Mouse (Mus musculus) left cerebral cortex, adult 2 months (tissue): ENCODE measurements around the gene Dlx3. TPM values are rescaled to one million over a fixed set of nuclear protein-coding genes. Genes with fewer than 3 reads are reported as not detected.
A peak's percentile ranks its signal among the peaks of the same experiment; 100 is the strongest.

Source experiments
- DNase-seq, 2 experiments: peaks; one replicate each; pipeline ENCODE4 v3.0.0; 2021 to 2022; ENCODE audit warnings: low spot score in 2 of 2, mixed read lengths in 1 of 2; ENCODE audit errors: extremely low spot score in 1 of 2
- H3K27ac ChIP-seq: fragments of 200-600 bp; 2 replicates; pipeline ENCODE4 v1.8.1; 2022
- H3K4me3 ChIP-seq: fragments of 200-600 bp; 2 replicates; pipeline ENCODE4 v1.8.1; 2022
- CTCF ChIP-seq: fragments of 200-600 bp; IDR thresholded peaks from 2 replicates; pipeline ENCODE4 v1.8.1; 2022; ENCODE audit warnings: antibody characterized with exemption, mild to moderate bottlenecking, moderate library complexity
- intact Hi-C: fragments of 180-260 bp; cut with DNase I; formaldehyde crosslinking; loops from one replicate; pipeline ENCODE4 v1.15.1; 2025
- total RNA-seq, 2 experiments: library from RNA; stranded (reverse); gene quantifications; 2 replicates each; pipeline ENCODE4 v1.2.3; 2021

The Dlx3 gene
- total RNA-seq, 2 experiments from 2014 or later: not detected

GRCm38 (mm10) chr11:95149462-95150268, 29.7 kb downstream of the Dlx3 start:
- no peak for DNase-seq
- no peak for TF ChIP-seq CTCF
- intact Hi-C loops: loop anchor here (10.0 kb wide), 1 partner anchor 855 kb away; the partner anchor contains the start of gene Igf2bp1
- Histone ChIP-seq H3K27ac (no peak overlapping the region), H3K4me3 (no peak overlapping the region)

- H3K4me3 ChIP-seq: no peak overlapping the region
- intact Hi-C loops: no loop called here
- no peak for DNase-seq
Observed at GRCm38 (mm10) chr11:95150269-95151049, 30.5 kb downstream of the Dlx3 start.

GRCm38 (mm10) chr11:95153116-95153515, 33.2 kb downstream of the Dlx3 start:
- intact Hi-C loops: no loop called here
- DNase-seq: no peak
- no peak overlapping the region for H3K27ac ChIP-seq

More at GRCm38 (mm10) chr11:95150269-95151049, 30.5 kb downstream of the Dlx3 start:
- H3K27ac ChIP-seq: no peak overlapping the region
- TF ChIP-seq CTCF: no peak

GRCm38 (mm10) chr11:95153681-95154080, 33.8 kb downstream of the Dlx3 start:
- intact Hi-C loops: no loop called here
- Histone ChIP-seq H3K4me3 (no peak overlapping the region), H3K27ac (no peak overlapping the region)
- no peak for TF ChIP-seq CTCF
- DNase-seq: no peak

More at GRCm38 (mm10) chr11:95153116-95153515, 33.2 kb downstream of the Dlx3 start:
- no peak for TF ChIP-seq CTCF
- no peak overlapping the region for H3K4me3 ChIP-seq

- H3K4me3 ChIP-seq: no peak overlapping the region
- no peak for TF ChIP-seq CTCF
- H3K27ac ChIP-seq: no peak overlapping the region
- intact Hi-C loops: no loop called here
- DNase-seq: no peak
Observed at GRCm38 (mm10) chr11:95155511-95155910, 35.6 kb downstream of the Dlx3 start.

GRCm38 (mm10) chr11:95157356-95157755, 37.4 kb downstream of the Dlx3 start:
- no peak for DNase-seq
- Histone ChIP-seq H3K4me3 (no peak overlapping the region), H3K27ac (no peak overlapping the region)
- intact Hi-C loops: no loop called here
- TF ChIP-seq CTCF: no peak

GRCm38 (mm10) chr11:95157872-95158271, 38.0 kb downstream of the Dlx3 start:
- DNase-seq: no peak
- Histone ChIP-seq H3K27ac (no peak overlapping the region), H3K4me3 (no peak overlapping the region)
- intact Hi-C loops: no loop called here
- TF ChIP-seq CTCF: no peak

- Histone ChIP-seq H3K27ac (no peak overlapping the region), H3K4me3 (no peak overlapping the region)
- DNase-seq: no peak
- intact Hi-C loops: no loop called here
- no peak for TF ChIP-seq CTCF
Observed at GRCm38 (mm10) chr11:95159763-95160371, 39.9 kb downstream of the Dlx3 start.

- intact Hi-C loops: no loop called here
- no peak for DNase-seq
Observed at GRCm38 (mm10) chr11:95160693-95161092, 40.8 kb downstream of the Dlx3 start.

GRCm38 (mm10) chr11:95161708-95162107, 41.8 kb downstream of the Dlx3 start:
- no peak for TF ChIP-seq CTCF
- intact Hi-C loops: no loop called here
- DNase-seq: no peak
- Histone ChIP-seq H3K4me3 (no peak overlapping the region), H3K27ac (no peak overlapping the region)

More at GRCm38 (mm10) chr11:95160693-95161092, 40.8 kb downstream of the Dlx3 start:
- H3K4me3 ChIP-seq: no peak overlapping the region
- H3K27ac ChIP-seq: no peak overlapping the region
- TF ChIP-seq CTCF: peak; percentile 20

GRCm38 (mm10) chr11:95165857-95166256, 45.9 kb downstream of the Dlx3 start:
- DNase-seq: no peak
- intact Hi-C loops: no loop called here
- H3K4me3 ChIP-seq: no peak overlapping the region
- no peak overlapping the region for H3K27ac ChIP-seq
- TF ChIP-seq CTCF: no peak

Other genes starting within 250 kb of the Dlx3 start
- gene Col1a1, start 183.9 kb upstream of the Dlx3 start, total RNA-seq: 10 to 100 TPM; 15.2 to 16.9 TPM
- gene Hils1, start 152.5 kb upstream of the Dlx3 start, total RNA-seq: not detected
- under 1 TPM in 1 of 2 experiments, not detected in 1; 0.35 TPM for gene Sgca, start 143.8 kb upstream of the Dlx3 start, total RNA-seq
- 100 to 1,000 TPM; 709 to 735 TPM for gene Ppp1r9b, start 129.1 kb upstream of the Dlx3 start, total RNA-seq
- 10 to 100 TPM; 25.1 to 30.1 TPM for gene Samd14, start 110.2 kb upstream of the Dlx3 start, total RNA-seq
- 100 to 1,000 TPM; 109 to 112 TPM for gene Pdk2, start 78.8 kb upstream of the Dlx3 start, total RNA-seq
- gene Itga3, start 43.3 kb upstream of the Dlx3 start, total RNA-seq: 10 to 100 TPM; 17.4 to 17.8 TPM
- gene Dlx4, start 26.1 kb downstream of the Dlx3 start, total RNA-seq: not detected
- gene Tac4, start 141.4 kb downstream of the Dlx3 start, total RNA-seq: not detected
- 10 to 100 TPM; 72.3 to 77.2 TPM for gene Kat7, start 190.1 kb downstream of the Dlx3 start, total RNA-seq
- gene Fam117a, start 216.9 kb downstream of the Dlx3 start, total RNA-seq: 1 to 10 TPM; 3.0 to 3.6 TPM